Mouse (Mus musculus) G1E (cell line): ENCODE data around the gene Cmpk2.

Experiments used
- CTCF ChIP-seq: IDR thresholded peaks from 2 replicates; pipeline ENCODE4 v1.5.1; 2012; ENCODE audit warnings: low read depth, low read length, inconsistent platforms, mixed read lengths
- GATA1 ChIP-seq: IDR thresholded peaks from 2 replicates; pipeline ENCODE4 v1.6.1; 2012; ENCODE audit warnings: borderline replicate concordance, low read length, inconsistent platforms, mixed read lengths
- GATA2 ChIP-seq: IDR thresholded peaks from 2 replicates; pipeline ENCODE4 v1.6.1; 2012; ENCODE audit warnings: low read depth, low read length, inconsistent platforms, borderline replicate concordance
- POLR2AphosphoS5 ChIP-seq: IDR thresholded peaks from 2 replicates; pipeline ENCODE4 v1.6.1; 2012; ENCODE audit warnings: low read depth, low read length, inconsistent platforms; ENCODE audit not compliant: insufficient replicate concordance
- TAL1 ChIP-seq: conservative IDR thresholded peaks from 2 replicates; pipeline ENCODE4 v1.6.1; 2012; ENCODE audit warnings: low read depth, low read length, inconsistent platforms, mixed read lengths

GRCm38 (mm10) chr12:26518206-26518605 lies 49.2 kb downstream of the Cmpk2 start:
- TF ChIP-seq CTCF (no peak), POLR2AphosphoS5 (no peak), GATA2 (no peak), GATA1 (no peak), TAL1 (no peak)
